Mouse (Mus musculus) stomach, embryonic 15.5 days (tissue): ENCODE data around the gene Dnaja1. TPM values are rescaled to one million over a fixed set of nuclear protein-coding genes. Genes with fewer than 3 reads are reported as not detected.

Experiments used
- ATAC-seq: fragments of 200-750 bp; cut with Nextera tagmentation; 2 replicates; pipeline ENCODE4 v1.8.0; 2017; ENCODE audit warnings: low read depth, moderate number of reproducible peaks, moderate TSS enrichment; ENCODE audit not compliant: insufficient read depth, low FRiP score
- H3K27ac ChIP-seq: fragments of 300-500 bp; sonication (generic); 2 replicates; pipeline ENCODE4 v1.5.1; 2015; ENCODE audit warnings: mild to moderate bottlenecking, inconsistent platforms
- H3K27me3 ChIP-seq: fragments of 300-500 bp; sonication (generic); replicated peaks from 2 replicates; pipeline ENCODE4 v1.6.1; 2015; ENCODE audit warnings: inconsistent platforms
- H3K36me3 ChIP-seq: fragments of 300-500 bp; sonication (generic); 2 replicates; pipeline ENCODE4 v1.6.1; 2015; ENCODE audit warnings: inconsistent platforms
- H3K4me1 ChIP-seq: fragments of 300-500 bp; sonication (generic); 2 replicates; pipeline ENCODE4 v1.6.1; 2015; ENCODE audit warnings: inconsistent platforms
- H3K4me2 ChIP-seq: fragments of 300-500 bp; sonication (generic); 2 replicates; pipeline ENCODE4 v1.6.1; 2015; ENCODE audit warnings: mild to moderate bottlenecking, inconsistent platforms
- H3K4me3 ChIP-seq: fragments of 300-500 bp; sonication (generic); replicated peaks from 2 replicates; pipeline ENCODE4 v1.5.1; 2015; ENCODE audit warnings: inconsistent platforms
- H3K9ac ChIP-seq: fragments of 300-500 bp; sonication (generic); 2 replicates; pipeline ENCODE4 v1.6.1; 2015; ENCODE audit warnings: inconsistent platforms
- H3K9me3 ChIP-seq: fragments of 300-500 bp; sonication (generic); 2 replicates; pipeline ENCODE4 v1.6.1; 2016; ENCODE audit warnings: inconsistent platforms
- WGBS: fragments of 180-500 bp; shearing (Covaris S2); methylation state at CpG from one replicate; pipeline ENCODE4 v1.1.7; 2015; 5-methylcytosine and 5-hydroxymethylcytosine counted together
- polyA plus RNA-seq: library from polyadenylated mRNA; unstranded; fragments of >200 nt; fragmentation: Nextera tagmentation; extraction: Ambion mirVana; gene quantifications from 2 replicates; pipeline ENCODE4 v1.2.1, GENCODE M21; 2015

Gene Dnaja1
- polyA plus RNA-seq, 1 experiment from 2014 or later: 361 TPM

DNA sequence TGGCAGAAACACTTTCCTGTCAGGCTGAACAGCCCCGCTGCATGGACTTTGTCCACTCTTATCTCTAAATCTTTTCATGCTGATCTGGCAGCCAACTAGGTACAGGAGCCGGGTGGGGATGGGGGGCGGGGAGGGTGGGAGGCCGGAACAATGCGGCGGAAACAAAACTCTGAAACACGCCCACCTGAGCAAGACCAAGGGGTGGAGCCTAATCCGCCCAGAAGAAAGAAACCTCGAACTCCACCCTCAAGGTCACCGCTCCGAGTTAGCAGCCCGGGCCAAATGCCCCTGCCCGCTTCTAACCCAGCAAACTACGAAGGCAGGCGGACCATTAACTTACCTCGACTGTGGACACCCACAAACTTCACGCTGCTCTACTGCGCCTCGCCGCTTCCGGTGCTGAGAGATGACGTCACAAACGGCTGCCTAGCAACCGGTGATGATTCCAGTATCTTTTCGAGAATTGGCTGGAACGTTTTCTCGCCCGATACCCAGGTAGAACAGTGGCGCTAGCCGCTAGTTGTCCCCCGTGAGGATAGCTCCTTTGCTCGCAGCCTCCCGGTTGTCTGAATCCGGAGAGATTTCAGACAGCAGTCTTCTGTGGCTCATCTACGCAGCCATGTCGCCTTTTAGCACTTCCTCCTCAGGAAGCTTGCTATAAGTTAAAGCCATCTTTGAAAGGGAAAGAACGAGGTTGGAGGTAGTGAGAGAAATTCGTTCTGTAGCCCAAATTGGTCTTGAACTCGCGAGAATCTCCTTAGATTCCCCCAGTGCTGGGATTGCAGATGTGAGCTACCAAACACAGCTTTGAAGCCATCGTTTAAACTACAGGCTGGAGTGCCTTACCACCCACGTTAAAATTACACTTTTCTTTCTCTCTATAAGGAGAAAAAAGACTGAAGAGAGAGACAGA is 18.9 kb upstream of the Dnaja1 start, which contains the start of gene Aptx:
Gene Aptx (minus strand): TSS at position 398 of the 913 bp plus-strand sequence.
- ATAC-seq: peak; percentile 89
- H3K4me3 ChIP-seq: peak within 1 kb of the TSS; percentile 65
- peak within 1 kb of the TSS; percentile 27; the same call in 1 of the 2 replicates for H3K9ac ChIP-seq
- peak within 1 kb of the TSS; percentile 98 for H3K27ac ChIP-seq
- under 1% methylated on average over 42 of the region's 42 CpGs for WGBS
- no peaks in the 10 kb centered on the region for H3K36me3 ChIP-seq
- peak within 1 kb of the TSS; percentile 63 for H3K4me2 ChIP-seq
- H3K9me3 ChIP-seq: no peaks in the 10 kb centered on the region
- H3K4me1 ChIP-seq: peaks cover 15% of the 10 kb centered on the region
- H3K27me3 ChIP-seq: no peaks in the 10 kb centered on the region

DNA sequence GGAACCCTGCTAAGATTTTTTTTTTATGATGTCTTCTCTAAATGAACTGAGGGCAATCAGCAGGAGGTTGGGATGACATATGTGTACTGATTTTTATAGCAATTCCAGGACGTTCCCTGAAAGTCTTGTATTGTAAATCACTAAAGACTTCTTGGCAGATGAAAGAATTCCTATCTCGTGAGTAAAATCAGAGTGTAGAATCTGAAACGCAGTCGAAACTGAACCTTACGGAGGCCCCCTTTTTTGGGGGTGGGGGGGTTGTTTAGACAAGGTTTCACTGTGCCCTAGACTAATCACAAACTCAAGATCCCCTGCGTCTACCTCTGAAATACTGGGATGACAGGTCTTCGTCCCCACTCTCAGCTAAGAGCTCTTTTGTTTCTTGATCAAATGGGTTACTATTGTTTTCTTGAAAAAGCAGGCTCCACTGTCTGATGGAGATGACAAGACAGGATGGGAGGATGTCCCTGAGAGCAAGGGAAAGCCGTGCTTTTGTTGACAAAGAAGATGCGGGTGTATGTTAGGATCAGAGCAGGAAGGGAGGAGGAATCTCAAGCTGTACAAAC is 18.2 kb upstream of the Dnaja1 start:
- Histone ChIP-seq H3K4me2 (peak overlapping the region; percentile 63), H3K27me3 (no peaks in the 10 kb centered on the region), H3K27ac (peak overlapping the region; percentile 98), H3K9ac (peak overlapping the region; percentile 27; the same call in 1 of the 2 replicates), H3K4me3 (peak overlapping the region; percentile 65), H3K4me1 (peaks cover 15% of the 10 kb centered on the region), H3K9me3 (no peaks in the 10 kb centered on the region), H3K36me3 (no peaks in the 10 kb centered on the region)
- WGBS: 17% methylated on average over 9 of the region's 9 CpGs
- no peak for ATAC-seq

DNA sequence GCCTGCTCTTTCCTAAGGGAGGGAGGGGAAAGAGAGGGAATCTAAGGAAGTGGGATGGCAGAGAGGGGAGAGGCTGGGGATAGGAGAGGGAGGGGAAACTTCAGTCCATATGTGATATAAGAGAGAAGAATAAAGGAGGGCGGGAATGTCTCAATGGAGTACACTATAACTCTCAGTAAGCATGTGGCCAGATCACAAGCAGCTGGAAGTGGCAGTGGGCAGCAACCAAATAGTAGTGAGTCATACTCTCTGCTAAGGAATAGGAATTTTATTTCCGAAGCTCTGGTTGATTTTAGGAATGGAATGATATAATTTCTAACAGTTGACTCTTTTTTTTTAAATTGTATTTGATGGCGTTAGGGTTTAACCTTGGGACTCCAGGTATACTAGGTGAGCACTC is 4.8 kb upstream of the Dnaja1 start:
- WGBS: 88% methylated on average over 3 of the region's 3 CpGs
- ATAC-seq: no peak
- Histone ChIP-seq H3K9ac (no peak overlapping the region), H3K9me3 (no peaks in the 10 kb centered on the region), H3K4me1 (peaks cover 8% of the 10 kb centered on the region), H3K27me3 (no peaks in the 10 kb centered on the region), H3K27ac (no peak overlapping the region), H3K4me3 (no peak overlapping the region), H3K36me3 (no peaks in the 10 kb centered on the region), H3K4me2 (no peak overlapping the region)

DNA sequence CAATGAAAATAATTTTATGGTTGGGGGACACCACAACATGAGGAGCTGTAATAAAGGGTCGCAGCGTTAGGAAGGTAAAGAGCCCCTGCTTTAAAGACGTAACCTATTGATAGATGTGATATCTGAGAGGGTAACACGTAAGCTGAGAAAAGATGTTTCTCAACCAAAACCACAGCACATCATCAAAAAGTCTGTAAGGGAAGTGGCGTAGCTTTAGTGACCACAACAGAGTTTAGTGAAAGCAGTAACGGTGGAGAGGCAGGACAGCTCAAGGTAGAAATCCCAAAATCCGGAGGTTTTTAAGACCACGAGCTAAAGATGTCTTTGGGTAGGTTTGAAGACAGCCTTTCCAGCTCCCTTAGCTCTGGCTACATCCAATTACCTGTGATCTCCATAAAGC is 1.0 kb upstream of the Dnaja1 start:
- peak overlapping the region; percentile 100 for H3K27ac ChIP-seq
- H3K4me1 ChIP-seq: peaks cover 15% of the 10 kb centered on the region
- H3K4me3 ChIP-seq: no peak overlapping the region
- no peaks in the 10 kb centered on the region for H3K9me3 ChIP-seq
- WGBS: 92% methylated on average over 8 of the region's 8 CpGs
- no peak for ATAC-seq
- H3K9ac ChIP-seq: no peak overlapping the region
- peaks cover 3% of the 10 kb centered on the region; the same call in 1 of the 2 replicates for H3K36me3 ChIP-seq
- peak overlapping the region; percentile 67; the same call in 1 of the 2 replicates for H3K4me2 ChIP-seq
- H3K27me3 ChIP-seq: no peaks in the 10 kb centered on the region

DNA sequence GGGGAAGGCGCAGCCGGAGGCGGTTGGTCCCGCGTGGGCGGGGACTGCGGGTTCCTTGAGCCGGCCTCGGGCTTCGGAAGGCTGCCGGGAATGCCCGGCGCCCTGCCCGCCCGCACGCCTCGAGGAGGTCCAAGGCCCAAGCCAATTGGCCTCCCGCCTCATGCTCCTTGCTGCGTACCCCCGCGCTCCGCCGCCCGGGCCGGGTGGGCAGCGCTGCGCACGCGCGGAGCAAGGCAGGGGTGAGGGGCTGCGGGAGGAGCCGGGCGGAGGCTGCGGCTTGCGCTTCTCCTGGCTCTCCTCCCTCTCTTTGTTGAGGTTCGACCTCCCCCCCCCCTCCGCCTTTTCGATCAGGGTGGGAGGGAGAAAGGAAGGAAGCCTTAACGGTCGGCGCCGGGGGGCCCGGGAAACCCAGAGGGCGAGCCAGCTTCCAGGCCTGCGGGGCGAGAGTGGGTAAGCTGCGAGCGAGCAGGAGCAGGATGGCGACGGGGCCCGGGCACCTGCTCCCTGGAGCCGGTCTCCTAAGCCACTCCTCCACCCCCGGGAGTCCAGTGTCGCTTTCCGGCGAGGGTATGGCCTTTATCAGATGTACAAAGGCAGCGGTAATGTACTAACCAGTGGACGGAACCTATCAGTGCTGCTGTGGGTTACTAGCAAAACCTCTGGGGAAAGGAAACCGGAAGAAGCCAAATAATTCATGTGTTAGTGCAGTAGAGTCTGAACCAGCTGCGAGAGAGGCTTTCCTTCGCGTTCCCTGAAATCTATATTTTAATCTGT is 924 bp downstream of the Dnaja1 start:
- Histone ChIP-seq H3K27me3 (no peaks in the 10 kb centered on the region), H3K9ac (peak overlapping the region; percentile 95), H3K4me2 (peak overlapping the region; percentile 67), H3K4me1 (peaks cover 18% of the 10 kb centered on the region), H3K27ac (peak overlapping the region; percentile 100), H3K36me3 (peaks cover 16% of the 10 kb centered on the region), H3K4me3 (peak overlapping the region; percentile 92), H3K9me3 (no peaks in the 10 kb centered on the region)
- peak; percentile 78 for ATAC-seq
- WGBS: under 1% methylated on average over 59 of the region's 62 CpGs

- no peaks in the 10 kb centered on the region for H3K27me3 ChIP-seq
- ATAC-seq: no peak
- peaks cover 29% of the 10 kb centered on the region for H3K36me3 ChIP-seq
Observed at GRCm38 (mm10) chr4:40725141-40725540, 3.2 kb downstream of the Dnaja1 start.

DNA sequence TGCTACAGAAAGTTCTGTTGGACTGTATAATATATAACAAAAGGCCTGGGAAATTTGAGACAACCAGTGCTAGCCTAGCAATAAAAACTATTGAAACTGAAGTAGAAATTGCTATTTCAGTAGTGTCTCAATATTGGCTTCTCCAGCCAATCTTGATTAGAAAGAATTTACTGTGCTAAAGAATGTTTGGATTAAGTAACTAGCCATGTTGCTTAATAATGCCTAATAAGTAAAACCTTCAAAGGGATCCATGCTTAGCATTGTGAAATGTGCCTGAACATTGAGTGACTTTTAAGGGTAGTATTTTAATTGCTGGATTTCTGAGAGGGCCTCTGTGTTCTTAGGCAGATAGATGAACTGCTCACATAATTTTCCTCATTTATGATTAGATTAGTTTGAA is 3.6 kb downstream of the Dnaja1 start:
- no peak overlapping the region for H3K4me2 ChIP-seq
- no peak for ATAC-seq
- H3K4me3 ChIP-seq: no peak overlapping the region
- H3K36me3 ChIP-seq: peaks cover 33% of the 10 kb centered on the region
- H3K9me3 ChIP-seq: no peaks in the 10 kb centered on the region
- H3K27ac ChIP-seq: no peak overlapping the region
- no peak overlapping the region for H3K9ac ChIP-seq
- H3K27me3 ChIP-seq: no peaks in the 10 kb centered on the region
- peaks cover 18% of the 10 kb centered on the region for H3K4me1 ChIP-seq

More at GRCm38 (mm10) chr4:40725141-40725540, 3.2 kb downstream of the Dnaja1 start:
- Histone ChIP-seq H3K27ac (no peak overlapping the region), H3K4me3 (no peak overlapping the region), H3K4me2 (peak overlapping the region; percentile 67; the same call in 1 of the 2 replicates), H3K4me1 (peaks cover 18% of the 10 kb centered on the region), H3K9me3 (no peaks in the 10 kb centered on the region), H3K9ac (no peak overlapping the region)
- 82% methylated on average over 7 of the region's 7 CpGs for WGBS

DNA sequence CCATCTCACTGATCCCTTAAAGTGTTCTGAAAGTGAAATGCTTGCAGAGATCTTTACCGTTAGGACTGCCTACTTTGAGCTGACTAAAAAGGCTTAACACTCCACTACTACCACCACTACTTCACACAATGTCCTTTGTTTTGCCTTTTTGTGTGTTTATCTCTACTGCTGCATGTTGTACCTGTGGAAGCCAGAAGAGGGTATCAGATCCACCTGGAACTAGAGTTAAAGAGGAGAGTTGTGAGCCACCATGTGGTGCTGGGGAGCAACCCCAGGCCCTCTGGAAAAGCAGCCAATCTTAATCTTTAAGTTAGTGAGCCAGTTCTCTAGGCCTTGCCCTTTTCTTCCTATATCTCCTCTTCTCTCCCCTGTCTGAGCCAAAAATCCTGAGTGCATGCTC is 5.3 kb downstream of the Dnaja1 start:
- peaks cover 35% of the 10 kb centered on the region for H3K36me3 ChIP-seq
- 80% methylated on average over 1 of the region's 1 CpGs for WGBS

GRCm38 (mm10) chr4:40731262-40731661 is 9.3 kb downstream of the Dnaja1 start:
- ATAC-seq: no peak
- Histone ChIP-seq H3K4me1 (peaks cover 1% of the 10 kb centered on the region; the same call in 1 of the 2 replicates), H3K4me3 (no peak overlapping the region), H3K27ac (no peak overlapping the region), H3K9me3 (no peaks in the 10 kb centered on the region), H3K4me2 (no peak overlapping the region), H3K9ac (no peak overlapping the region), H3K36me3 (peaks cover 44% of the 10 kb centered on the region), H3K27me3 (no peaks in the 10 kb centered on the region)

More for the DNA sequence above, 5.3 kb downstream of the Dnaja1 start:
- Histone ChIP-seq H3K9ac (no peak overlapping the region), H3K27ac (no peak overlapping the region), H3K27me3 (no peaks in the 10 kb centered on the region), H3K4me1 (peaks cover 11% of the 10 kb centered on the region), H3K4me2 (no peak overlapping the region), H3K9me3 (no peaks in the 10 kb centered on the region), H3K4me3 (no peak overlapping the region)
- ATAC-seq: no peak

DNA sequence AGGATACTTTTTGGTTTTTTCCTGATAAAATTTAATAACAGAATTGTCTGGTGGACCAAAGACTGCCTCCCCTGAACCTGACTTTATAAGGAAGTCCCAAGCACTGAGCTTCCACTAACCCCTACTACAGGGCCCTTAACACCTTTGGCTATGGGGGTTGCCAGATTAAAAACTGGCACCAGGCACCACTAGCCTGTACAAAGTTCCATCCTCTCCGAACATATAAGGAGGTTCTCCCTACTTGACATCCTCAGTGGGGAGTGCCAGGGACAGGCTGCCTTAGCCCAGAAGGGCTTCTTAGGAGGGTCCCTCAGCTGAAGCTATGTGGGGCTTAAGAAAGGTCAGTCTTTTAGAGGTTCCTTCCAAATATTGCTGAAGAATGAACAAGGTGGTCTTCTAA is 13.4 kb downstream of the Dnaja1 start:
- Histone ChIP-seq H3K4me3 (no peak overlapping the region), H3K9ac (no peak overlapping the region), H3K36me3 (peaks cover 43% of the 10 kb centered on the region), H3K9me3 (no peaks in the 10 kb centered on the region), H3K27ac (no peak overlapping the region), H3K4me1 (no peaks in the 10 kb centered on the region), H3K27me3 (no peaks in the 10 kb centered on the region), H3K4me2 (no peak overlapping the region)
- no peak for ATAC-seq
- WGBS: 67% methylated on average over 1 of the region's 1 CpGs

DNA sequence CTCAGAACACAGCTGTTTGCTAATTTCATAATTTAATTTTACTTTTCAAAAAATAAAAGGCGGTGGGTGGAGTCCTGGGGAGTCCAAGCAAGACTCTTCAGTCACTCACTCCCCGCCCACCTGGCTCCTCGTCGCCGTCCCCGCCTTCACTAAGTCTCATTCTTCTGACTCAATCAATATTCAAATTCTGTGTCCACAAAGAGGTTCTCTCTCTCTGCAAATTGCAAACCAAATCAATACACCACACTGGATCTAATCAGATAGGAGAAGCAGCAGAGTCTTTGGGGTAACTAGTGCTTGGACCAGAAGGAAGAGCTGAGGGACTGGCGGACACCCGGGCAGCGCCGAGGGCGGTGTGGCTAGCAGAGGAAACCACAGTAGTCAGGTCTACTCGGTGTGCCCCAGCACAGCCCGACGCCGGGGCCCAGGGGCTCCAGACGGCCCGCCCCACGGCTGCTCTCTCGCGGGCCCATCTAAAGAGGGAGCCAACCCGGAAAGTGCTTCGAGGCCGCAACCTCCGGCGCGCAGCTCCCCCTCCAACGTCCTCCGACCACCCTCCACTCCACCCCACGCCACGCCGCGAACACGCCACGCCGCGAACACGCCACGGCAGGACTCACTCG is 35.3 kb downstream of the Dnaja1 start:
- H3K27ac ChIP-seq: peak overlapping the region; percentile 67
- ATAC-seq: peak; percentile 76
- H3K36me3 ChIP-seq: peaks cover 16% of the 10 kb centered on the region; the same call in 1 of the 2 replicates
- H3K4me2 ChIP-seq: peak overlapping the region; percentile 58
- WGBS: under 1% methylated on average over 38 of the region's 39 CpGs
- H3K4me1 ChIP-seq: peaks cover 4% of the 10 kb centered on the region; the same call in 1 of the 2 replicates
- peak overlapping the region; percentile 86 for H3K9ac ChIP-seq
- peak overlapping the region; percentile 89 for H3K4me3 ChIP-seq
- H3K27me3 ChIP-seq: no peaks in the 10 kb centered on the region
- H3K9me3 ChIP-seq: no peaks in the 10 kb centered on the region
